Mouse (Mus musculus) ES-Bruce4 (cell line): ENCODE data around the gene Strip1. TPM values are rescaled to one million over a fixed set of nuclear protein-coding genes. Genes with fewer than 3 reads are reported as not detected.

ENCODE experiments used
- H3K27ac ChIP-seq: 2 replicates; pipeline ENCODE4 v1.5.1; 2012; ENCODE audit warnings: low read length, inconsistent platforms; ENCODE audit not compliant: insufficient read depth
- H3K27me3 ChIP-seq: 2 replicates; pipeline ENCODE4 v1.6.1; 2012; ENCODE audit warnings: mild to moderate bottlenecking, low read length, inconsistent platforms; ENCODE audit not compliant: control insufficient read depth, poor library complexity, insufficient read depth, severe bottlenecking
- H3K36me3 ChIP-seq: 2 replicates; pipeline ENCODE4 v1.6.1; 2012; ENCODE audit warnings: inconsistent platforms, mild to moderate bottlenecking, low read length, moderate library complexity; ENCODE audit not compliant: control insufficient read depth, poor library complexity, insufficient read depth, severe bottlenecking
- H3K4me1 ChIP-seq: one replicate; pipeline ENCODE4 v1.8.1; 2011; ENCODE audit warnings: low read length; ENCODE audit not compliant: control insufficient read depth, insufficient read depth
- H3K4me3 ChIP-seq: 2 replicates; pipeline ENCODE4 v1.5.1; 2011; ENCODE audit warnings: low read depth, mild to moderate bottlenecking, low read length
- H3K9ac ChIP-seq: 2 replicates; pipeline ENCODE4 v1.6.1; 2012; ENCODE audit warnings: low read depth, mild to moderate bottlenecking, inconsistent platforms; ENCODE audit not compliant: poor library complexity, severe bottlenecking
- H3K9me3 ChIP-seq: replicated peaks from 2 replicates; pipeline ENCODE4 v1.6.1; 2012; ENCODE audit warnings: mild to moderate bottlenecking, low read length, inconsistent platforms; ENCODE audit not compliant: control insufficient read depth, poor library complexity, insufficient read depth, severe bottlenecking
- CTCF ChIP-seq: IDR thresholded peaks from one replicate; pipeline ENCODE4 v1.8.1; 2011; ENCODE audit warnings: low read depth, low read length
- EP300 ChIP-seq: IDR thresholded peaks from 2 replicates; pipeline ENCODE4 v1.6.1; 2011; ENCODE audit warnings: low read depth, low read length; ENCODE audit not compliant: insufficient read depth
- POLR2A ChIP-seq: IDR thresholded peaks from one replicate; pipeline ENCODE4 v1.8.1; 2011; ENCODE audit warnings: low read length; ENCODE audit not compliant: insufficient read depth
- polyA plus RNA-seq: library from polyadenylated mRNA; stranded (reverse); fragments of >200 nt; gene quantifications from 2 replicates; pipeline ENCODE4 v1.2.4, GENCODE M21; 2011; ENCODE audit warnings: low read depth; ENCODE audit not compliant: missing spikeins, insufficient read depth, insufficient read length

Gene Strip1
- polyA plus RNA-seq, 1 experiment = 23.5 TPM

DNA sequence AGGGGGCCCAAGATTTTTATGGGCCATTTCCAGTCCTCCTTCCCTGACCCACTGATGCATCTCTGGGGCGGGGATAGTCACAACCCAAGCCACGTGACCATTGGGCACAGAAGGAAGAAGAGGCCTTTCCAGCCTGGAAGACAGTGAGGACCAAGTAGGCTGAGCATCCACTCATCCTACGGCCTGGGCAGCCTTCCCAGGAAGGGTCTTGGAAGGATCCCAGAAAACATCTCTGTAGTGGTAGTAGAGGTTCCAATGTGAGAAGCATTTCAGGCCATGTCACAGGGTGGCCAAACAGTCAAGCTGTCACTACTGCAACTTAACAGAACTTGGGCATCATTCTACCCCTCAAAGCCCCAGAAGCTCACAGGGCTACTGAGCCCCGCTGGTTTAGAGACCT lies 68.9 kb downstream of the Strip1 start:
- Histone ChIP-seq H3K9me3 (no peaks in the 10 kb centered on the region), H3K27ac (no peak overlapping the region), H3K36me3 (no peaks in the 10 kb centered on the region), H3K4me3 (no peak overlapping the region), H3K9ac (no peak overlapping the region), H3K4me1 (no peaks in the 10 kb centered on the region), H3K27me3 (no peaks in the 10 kb centered on the region)
- TF ChIP-seq CTCF = no peak
- TF ChIP-seq EP300 = no peak
- TF ChIP-seq POLR2A = no peak

Other genes starting within 250 kb of the Strip1 start
- 0.90 and 0.97 TPM in 2 replicates for gene Kcnc4, start 172.1 kb downstream of the Strip1 start, polyA plus RNA-seq
- gene Slc6a17, start 113.7 kb downstream of the Strip1 start, polyA plus RNA-seq = 0.32 and 0.42 TPM in 2 replicates
- not detected in 2 replicates for gene Ubl4b, start 76.6 kb downstream of the Strip1 start, polyA plus RNA-seq
- gene Alx3, start 36.7 kb downstream of the Strip1 start, polyA plus RNA-seq = 0.31 and 1.2 TPM in 2 replicates
- gene Gm10961, start 372 bp downstream of the Strip1 start, polyA plus RNA-seq = not detected in 2 replicates
- 176 and 179 TPM in 2 replicates for gene Ahcyl1, start 64.9 kb upstream of the Strip1 start, polyA plus RNA-seq
- gene Csf1, start 128.8 kb upstream of the Strip1 start, polyA plus RNA-seq = 27.0 and 32.5 TPM in 2 replicates
- not detected in 2 replicates for gene Eps8l3, start 245.5 kb upstream of the Strip1 start, polyA plus RNA-seq